Mouse (Mus musculus) small intestine, adult 2 months (tissue): ENCODE measurements at regions not wholly inside any gene's neighbourhood (a gene's known extent, or its start where the extent isn't known, plus 50 kb on each side); places are given as distances from the start of the nearest gene placed in this dataset.
"Not testable (repeated sequence)": the region's sequence is repeated elsewhere in the genome, so short reads cannot be mapped to it uniquely, and the experiment has no call there.

ENCODE experiments used
- H3K27ac ChIP-seq: fragments of 200-500 bp; 2 replicates; pipeline ENCODE4 v1.5.1; 2012; ENCODE audit warnings: low read depth, low read length, control low read depth, inconsistent platforms; ENCODE audit not compliant: insufficient read depth
- H3K27me3 ChIP-seq: fragments of 200-500 bp; 2 replicates; pipeline ENCODE4 v1.6.1; 2012; ENCODE audit warnings: mild to moderate bottlenecking, moderate library complexity, low read length, inconsistent platforms; ENCODE audit not compliant: control insufficient read depth, insufficient read depth
- H3K36me3 ChIP-seq: fragments of 200-500 bp; 2 replicates; pipeline ENCODE4 v1.6.1; 2012; ENCODE audit warnings: mild to moderate bottlenecking, low read length, control low read depth, inconsistent platforms; ENCODE audit not compliant: control insufficient read depth, insufficient read depth
- H3K4me1 ChIP-seq: fragments of 200-500 bp; 2 replicates; pipeline ENCODE4 v1.6.1; 2012; ENCODE audit warnings: low read length, inconsistent platforms, mixed read lengths; ENCODE audit not compliant: control insufficient read depth, insufficient read depth, insufficient read length
- H3K4me3 ChIP-seq: fragments of 200-500 bp; 2 replicates; pipeline ENCODE4 v1.5.1; 2012; ENCODE audit warnings: low read depth, mild to moderate bottlenecking, control low read depth, inconsistent platforms, low read length, moderate library complexity
- CTCF ChIP-seq: fragments of 200-500 bp; IDR thresholded peaks from 2 replicates; pipeline ENCODE4 v1.5.1; 2012; ENCODE audit warnings: low read depth, mild to moderate bottlenecking, control low read depth, inconsistent platforms, low read length, moderate library complexity, mixed read lengths; ENCODE audit not compliant: insufficient replicate concordance, insufficient read length; ENCODE audit errors: extremely low read depth
- POLR2A ChIP-seq: fragments of 200-500 bp; IDR thresholded peaks from 2 replicates; pipeline ENCODE4 v1.6.1; 2012; ENCODE audit warnings: low read depth, mild to moderate bottlenecking, control low read depth, inconsistent platforms, low read length, moderate library complexity
- WGBS: fragments of 180-500 bp; shearing (Covaris S2); methylation state at CpG from one replicate; pipeline ENCODE4 v1.1.7; 2018; 5-methylcytosine and 5-hydroxymethylcytosine counted together

GRCm38 (mm10) chr1:16904690-16905089 lies 811.6 kb upstream of the 4930444P10Rik start:
- no peak for TF ChIP-seq POLR2A
- Histone ChIP-seq H3K36me3 (no peaks in the 10 kb centered on the region), H3K27ac (no peak overlapping the region), H3K4me1 (no peaks in the 10 kb centered on the region), H3K4me3 (no peak overlapping the region), H3K27me3 (no peaks in the 10 kb centered on the region)

DNA sequence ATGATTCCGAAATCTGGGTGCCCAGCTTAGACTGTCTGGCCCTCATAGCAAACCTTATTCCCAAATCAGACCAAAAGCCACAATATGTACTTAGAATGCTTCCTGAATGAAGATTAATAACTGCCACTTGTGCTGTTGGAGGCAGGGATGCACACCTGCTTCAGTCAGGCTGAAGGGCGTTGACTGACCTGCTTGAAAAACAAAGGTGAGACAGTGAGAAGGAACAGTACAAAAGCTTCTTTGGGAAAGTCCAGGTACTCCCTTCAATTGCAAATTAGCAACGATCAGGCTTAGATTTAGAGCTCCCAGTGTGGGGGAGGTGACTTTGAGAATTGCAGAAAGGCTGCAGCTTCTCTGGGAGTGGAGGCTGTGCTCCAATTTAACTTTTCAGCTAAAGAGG lies 775.3 kb upstream of the 4930444P10Rik start:
- H3K27me3 ChIP-seq, H3K4me1 ChIP-seq, H3K27ac ChIP-seq, H3K36me3 ChIP-seq, H3K4me3 ChIP-seq: not testable (repeated sequence)
- 69% methylated on average over 3 of the region's 3 CpGs for WGBS

DNA sequence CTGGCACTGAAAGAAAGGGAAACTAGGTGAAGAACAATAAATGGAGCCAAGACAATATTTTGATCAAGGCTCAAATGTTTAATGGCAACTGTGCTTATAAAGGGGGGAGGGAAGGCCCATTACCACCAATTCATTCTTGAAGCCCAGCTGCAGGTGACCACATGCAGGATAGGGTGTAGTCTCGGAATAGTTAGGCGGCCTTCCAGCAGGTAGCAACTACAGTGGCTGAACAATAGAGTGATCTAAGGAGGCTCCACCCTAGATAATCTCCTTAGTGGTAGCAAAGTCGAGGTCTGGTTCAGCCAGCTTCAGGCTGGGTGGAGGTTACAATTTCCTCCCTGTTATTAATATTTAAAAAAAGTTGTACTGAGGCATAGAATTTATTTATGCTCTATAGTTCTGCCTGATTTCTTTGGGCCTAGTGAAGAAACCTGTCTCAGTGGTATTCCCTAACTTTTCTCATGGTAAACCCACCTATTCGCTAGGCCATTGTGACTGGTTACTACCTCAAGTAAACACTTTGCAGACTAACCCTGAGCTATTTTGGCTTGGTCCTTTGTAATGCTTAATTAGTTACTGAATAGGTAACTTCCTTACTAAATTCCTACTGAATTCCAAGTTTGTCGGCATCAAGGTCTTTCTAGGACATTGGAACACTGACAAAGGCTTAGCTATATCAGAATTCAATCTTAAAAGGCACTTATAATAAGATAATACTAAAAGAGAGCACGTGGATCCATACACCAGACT lies 774.1 kb upstream of the 4930444P10Rik start:
- H3K27me3 ChIP-seq, H3K4me1 ChIP-seq, H3K27ac ChIP-seq, H3K36me3 ChIP-seq, H3K4me3 ChIP-seq: not testable (repeated sequence)
- 76% methylated on average over 6 of the region's 6 CpGs for WGBS

DNA sequence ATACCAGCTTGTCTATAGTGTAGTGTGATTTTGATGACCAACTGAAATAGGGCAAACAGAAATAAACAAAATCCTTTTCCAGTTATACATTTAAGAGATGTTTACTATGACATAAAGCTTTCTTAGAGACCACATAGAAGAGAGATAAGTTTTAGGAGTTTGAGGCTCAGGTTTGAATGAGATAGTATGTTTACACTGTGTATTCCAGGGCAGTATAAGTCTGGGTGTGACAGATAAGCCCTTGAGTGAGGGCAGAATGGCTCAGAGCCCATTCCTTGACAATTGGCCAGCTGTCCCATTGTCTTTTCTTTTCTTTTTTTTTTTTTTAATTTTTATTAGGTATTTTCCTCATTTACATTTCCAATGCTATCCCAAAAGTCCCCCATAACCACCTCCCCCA lies 744.0 kb upstream of the 4930444P10Rik start:
- Histone ChIP-seq H3K27me3 (no peaks in the 10 kb centered on the region), H3K27ac (no peak overlapping the region), H3K4me3 (no peak overlapping the region), H3K4me1 (no peaks in the 10 kb centered on the region), H3K36me3 (no peaks in the 10 kb centered on the region)
- no peak for TF ChIP-seq POLR2A
- no peak for TF ChIP-seq CTCF

- H3K27ac ChIP-seq, H3K36me3 ChIP-seq, H3K4me3 ChIP-seq, H3K27me3 ChIP-seq, H3K4me1 ChIP-seq: not testable (repeated sequence)
- 82% methylated on average over 4 of the region's 4 CpGs for WGBS
Observed at GRCm38 (mm10) chr1:16824709-16825108, 731.6 kb upstream of the 4930444P10Rik start.

- 69% methylated on average over 3 of the region's 3 CpGs for WGBS
- H3K4me3 ChIP-seq: no peak overlapping the region
- H3K4me1 ChIP-seq: no peaks in the 10 kb centered on the region
- no peak overlapping the region for H3K27ac ChIP-seq
- no peaks in the 10 kb centered on the region for H3K36me3 ChIP-seq
- H3K27me3 ChIP-seq: no peaks in the 10 kb centered on the region
- TF ChIP-seq POLR2A (no peak), CTCF (no peak)
Observed at GRCm38 (mm10) chr1:16824057-16824456, 730.9 kb upstream of the 4930444P10Rik start.

DNA sequence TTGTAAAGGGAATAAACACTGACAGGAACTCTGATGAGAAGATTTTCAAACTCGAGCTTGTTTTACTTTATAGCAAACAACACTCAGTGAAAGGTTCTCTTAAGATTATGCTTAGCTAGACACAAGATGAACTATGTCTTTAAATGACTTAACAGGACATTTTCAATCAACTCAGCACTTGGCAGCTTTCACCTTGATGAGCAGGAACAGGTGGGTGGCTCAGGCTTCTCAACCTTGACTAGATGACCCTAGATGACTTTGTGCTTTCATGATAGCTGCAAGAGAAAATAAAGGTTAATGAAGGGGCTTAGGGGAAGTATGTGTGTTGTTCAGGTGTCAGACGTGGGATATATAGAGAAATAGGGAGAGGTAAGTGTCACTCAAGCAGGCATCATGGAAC lies 728.1 kb upstream of the 4930444P10Rik start:
- Histone ChIP-seq H3K4me1 (no peaks in the 10 kb centered on the region), H3K4me3 (no peak overlapping the region), H3K27ac (no peak overlapping the region), H3K36me3 (no peaks in the 10 kb centered on the region), H3K27me3 (no peaks in the 10 kb centered on the region)
- TF ChIP-seq CTCF (no peak), POLR2A (no peak)
- 33% methylated on average over 2 of the region's 2 CpGs for WGBS

- Histone ChIP-seq H3K27me3 (no peaks in the 10 kb centered on the region), H3K4me1 (no peaks in the 10 kb centered on the region), H3K36me3 (no peaks in the 10 kb centered on the region), H3K27ac (no peak overlapping the region), H3K4me3 (no peak overlapping the region)
- WGBS: 90% methylated on average over 7 of the region's 7 CpGs
- TF ChIP-seq CTCF: no peak
- TF ChIP-seq POLR2A: no peak
Observed at GRCm38 (mm10) chr1:16816572-16816971, 723.4 kb upstream of the 4930444P10Rik start.
